Mouse (Mus musculus): Measurements from ENCODE around the gene Matk. TPM values are rescaled to one million over a fixed set of nuclear protein-coding genes. Genes with fewer than 3 reads are reported as not detected.

Gene Matk
- total and polyA plus RNA-seq, 3 experiments: 0.05 TPM; not detected in 2

GRCm38 (mm10) chr10:81231436-81231835, 21.3 kb upstream of the Matk start:
- no peaks in the 10 kb centered on the region for H3K9me3 ChIP-seq (replicated peaks)
- DNase-seq (ENCODE audit: low spot score) (no peak), ATAC-seq (ENCODE audit: extremely low read depth, insufficient number of reproducible peaks, low FRiP score, poor library complexity, severe bottlenecking) (no peak)
- no peak overlapping the region for H3K4me3 ChIP-seq (ENCODE audit: low read depth, low read length)
- TF ChIP-seq POLR2AphosphoS5 (IDR thresholded peaks at IDR 0.05; ENCODE audit: insufficient replicate concordance, low read depth, low read length) (no peak), GATA1 (IDR thresholded peaks at IDR 0.05; ENCODE audit: borderline replicate concordance, low read length) (no peak), CTCF (IDR thresholded peaks at IDR 0.05; ENCODE audit: low read depth, low read length) (no peak), GATA2 (IDR thresholded peaks at IDR 0.05; ENCODE audit: borderline replicate concordance, low read depth, low read length) (no peak), TAL1 (conservative IDR thresholded peaks at IDR 0.05; ENCODE audit: low read depth, low read length) (no peak)
- H3K36me3 ChIP-seq (replicated peaks): peaks cover 14% of the 10 kb centered on the region
- H3K27me3 ChIP-seq (ENCODE audit: insufficient read depth, low read length): peaks cover 38% of the 10 kb centered on the region
- H3K4me1 ChIP-seq (ENCODE audit: insufficient read depth, low read depth, low read length): peaks cover 21% of the 10 kb centered on the region

- peaks cover 14% of the 10 kb centered on the region for H3K36me3 ChIP-seq (replicated peaks)
- peaks cover 27% of the 10 kb centered on the region for H3K4me1 ChIP-seq (ENCODE audit: insufficient read depth, low read depth, low read length)
- ATAC-seq (ENCODE audit: extremely low read depth, insufficient number of reproducible peaks, low FRiP score, poor library complexity, severe bottlenecking) (peak; percentile 90), DNase-seq (ENCODE audit: low spot score) (peak; percentile 97)
- TF ChIP-seq POLR2AphosphoS5 (IDR thresholded peaks at IDR 0.05; ENCODE audit: insufficient replicate concordance, low read depth, low read length) (no peak), CTCF (IDR thresholded peaks at IDR 0.05; ENCODE audit: low read depth, low read length) (no peak), TAL1 (conservative IDR thresholded peaks at IDR 0.05; ENCODE audit: low read depth, low read length) (no peak), GATA2 (IDR thresholded peaks at IDR 0.05; ENCODE audit: borderline replicate concordance, low read depth, low read length) (no peak), GATA1 (IDR thresholded peaks at IDR 0.05; ENCODE audit: borderline replicate concordance, low read length) (no peak)
- no peaks in the 10 kb centered on the region for H3K9me3 ChIP-seq (replicated peaks)
- peaks cover 36% of the 10 kb centered on the region for H3K27me3 ChIP-seq (ENCODE audit: insufficient read depth, low read length)
- H3K4me3 ChIP-seq (ENCODE audit: low read depth, low read length): peak within 1 kb of the TSS; percentile 79
These were observed 20.0 kb upstream of the Matk start, which contains the start of gene Zfr2 for GRCm38 (mm10) chr10:81232580-81233225. Gene Zfr2, plus strand, starts transcription at chr10:81233155.

GRCm38 (mm10) chr10:81233226-81233585, 19.5 kb upstream of the Matk start:
- TF ChIP-seq GATA1 (IDR thresholded peaks at IDR 0.05; ENCODE audit: borderline replicate concordance, low read length) (no peak), POLR2AphosphoS5 (IDR thresholded peaks at IDR 0.05; ENCODE audit: insufficient replicate concordance, low read depth, low read length) (no peak), TAL1 (conservative IDR thresholded peaks at IDR 0.05; ENCODE audit: low read depth, low read length) (no peak), GATA2 (IDR thresholded peaks at IDR 0.05; ENCODE audit: borderline replicate concordance, low read depth, low read length) (no peak), CTCF (IDR thresholded peaks at IDR 0.05; ENCODE audit: low read depth, low read length) (no peak)
- DNase-seq (ENCODE audit: low spot score) (no peak), ATAC-seq (ENCODE audit: extremely low read depth, insufficient number of reproducible peaks, low FRiP score, poor library complexity, severe bottlenecking) (no peak)
- H3K9me3 ChIP-seq (replicated peaks): no peaks in the 10 kb centered on the region
- H3K4me1 ChIP-seq (ENCODE audit: insufficient read depth, low read depth, low read length): peaks cover 32% of the 10 kb centered on the region
- H3K36me3 ChIP-seq (replicated peaks): peaks cover 14% of the 10 kb centered on the region
- H3K4me3 ChIP-seq (ENCODE audit: low read depth, low read length): peak overlapping the region; percentile 79
- peaks cover 36% of the 10 kb centered on the region for H3K27me3 ChIP-seq (ENCODE audit: insufficient read depth, low read length)

- H3K4me1 ChIP-seq (ENCODE audit: insufficient read depth, low read depth, low read length): peaks cover 33% of the 10 kb centered on the region
- no peak overlapping the region for H3K4me3 ChIP-seq (ENCODE audit: low read depth, low read length)
- TF ChIP-seq GATA2 (IDR thresholded peaks at IDR 0.05; ENCODE audit: borderline replicate concordance, low read depth, low read length): no peak
- no peak for TF ChIP-seq POLR2AphosphoS5 (IDR thresholded peaks at IDR 0.05; ENCODE audit: insufficient replicate concordance, low read depth, low read length)
- TF ChIP-seq TAL1 (conservative IDR thresholded peaks at IDR 0.05; ENCODE audit: low read depth, low read length): no peak
- no peak for TF ChIP-seq GATA1 (IDR thresholded peaks at IDR 0.05; ENCODE audit: borderline replicate concordance, low read length)
- ATAC-seq (ENCODE audit: extremely low read depth, insufficient number of reproducible peaks, low FRiP score, poor library complexity, severe bottlenecking) (no peak), DNase-seq (ENCODE audit: low spot score) (no peak)
- peaks cover 14% of the 10 kb centered on the region for H3K36me3 ChIP-seq (replicated peaks)
- no peaks in the 10 kb centered on the region for H3K9me3 ChIP-seq (replicated peaks)
- peaks cover 27% of the 10 kb centered on the region for H3K27me3 ChIP-seq (ENCODE audit: insufficient read depth, low read length)
These were observed 18.5 kb upstream of the Matk start for GRCm38 (mm10) chr10:81234206-81234605.

- H3K9me3 ChIP-seq (replicated peaks): no peaks in the 10 kb centered on the region
- ATAC-seq (ENCODE audit: extremely low read depth, insufficient number of reproducible peaks, low FRiP score, poor library complexity, severe bottlenecking) (no peak), DNase-seq (ENCODE audit: low spot score) (no peak)
- no peak overlapping the region for H3K4me3 ChIP-seq (ENCODE audit: low read depth, low read length)
- peaks cover 14% of the 10 kb centered on the region for H3K36me3 ChIP-seq (replicated peaks)
- TF ChIP-seq POLR2AphosphoS5 (IDR thresholded peaks at IDR 0.05; ENCODE audit: insufficient replicate concordance, low read depth, low read length): no peak
- TF ChIP-seq GATA1 (IDR thresholded peaks at IDR 0.05; ENCODE audit: borderline replicate concordance, low read length): no peak
- TF ChIP-seq TAL1 (conservative IDR thresholded peaks at IDR 0.05; ENCODE audit: low read depth, low read length): no peak
- no peak for TF ChIP-seq CTCF (IDR thresholded peaks at IDR 0.05; ENCODE audit: low read depth, low read length)
- TF ChIP-seq GATA2 (IDR thresholded peaks at IDR 0.05; ENCODE audit: borderline replicate concordance, low read depth, low read length): no peak
- peaks cover 25% of the 10 kb centered on the region; the same call in 1 of the 2 replicates for H3K27me3 ChIP-seq (ENCODE audit: insufficient read depth, low read length)
- H3K4me1 ChIP-seq (ENCODE audit: insufficient read depth, low read depth, low read length): peaks cover 35% of the 10 kb centered on the region
These were observed 16.1 kb upstream of the Matk start for GRCm38 (mm10) chr10:81236471-81237268.

- peaks cover 21% of the 10 kb centered on the region for H3K4me1 ChIP-seq (ENCODE audit: insufficient read depth, low read depth, low read length)
- TF ChIP-seq TAL1 (conservative IDR thresholded peaks at IDR 0.05; ENCODE audit: low read depth, low read length) (no peak), GATA2 (IDR thresholded peaks at IDR 0.05; ENCODE audit: borderline replicate concordance, low read depth, low read length) (no peak)
- peaks cover 14% of the 10 kb centered on the region for H3K36me3 ChIP-seq (replicated peaks)
- no peak for DNase-seq (ENCODE audit: low spot score)
- H3K4me3 ChIP-seq (ENCODE audit: low read depth, low read length): no peak overlapping the region
- no peak for ATAC-seq (ENCODE audit: extremely low read depth, insufficient number of reproducible peaks, low FRiP score, poor library complexity, severe bottlenecking)
- H3K9me3 ChIP-seq (replicated peaks): no peaks in the 10 kb centered on the region
- H3K27me3 ChIP-seq (ENCODE audit: insufficient read depth, low read length): peaks cover 42% of the 10 kb centered on the region
These were observed 14.1 kb upstream of the Matk start for GRCm38 (mm10) chr10:81238618-81239017.
